Mouse (Mus musculus): ENCODE results near the gene Vcl.

GRCm38 (mm10) chr14:20977726-20978125 lies 48.5 kb downstream of the Vcl start:
- no peak for TF ChIP-seq MAX (IDR thresholded peaks at IDR 0.05)
- no peak for TF ChIP-seq MYOD1 (IDR thresholded peaks at IDR 0.05; ENCODE audit: control insufficient read depth, insufficient read length, low read depth)
- TF ChIP-seq CTCF (IDR thresholded peaks at IDR 0.05; ENCODE audit: control insufficient read depth, insufficient read depth, insufficient read length), result no peak
- TF ChIP-seq USF1 (IDR thresholded peaks at IDR 0.05; ENCODE audit: low read depth), result no peak
- TF ChIP-seq MYOG (IDR thresholded peaks at IDR 0.05; ENCODE audit: control insufficient read depth, extremely low read depth, insufficient read length), result no peak
